14 mouse cellular contexts compared by ENCODE assay signal in genomic region chr14:46381457-46381856, GRCm38 (mm10). TPM values are rescaled to one million over a fixed set of nuclear protein-coding genes. Genes with fewer than 3 reads are reported as not detected.
DNase-seq lines count a peak whose midpoint lies in the region; ATAC-seq and TF ChIP-seq lines count a peak whose summit lies in the region.
"Had no signal": no experiment of that assay in that cellular context is flagged by ENCODE, and none has a peak within 500 bp of the region (broad histone marks: within the 10 kb centered on the region; RNA-seq: fewer than 3 reads in every experiment).

No protein-coding gene starts in this region.

- no peaks in the 10 kb centered on the region for H3K36me3 ChIP-seq in lung, postnatal 0 days (ENCODE audit: insufficient read depth, low read length)

- peaks cover 19% of the 10 kb centered on the region for H3K4me1 ChIP-seq in lung, postnatal 0 days (ENCODE audit: insufficient read depth, low read depth, low read length)

- H3K9ac ChIP-seq in lung, postnatal 0 days (replicated peaks; ENCODE audit: low read depth), result no peak overlapping the region
- H3K9ac ChIP-seq: forebrain, embryonic 13.5 days had no signal

- no peak for TF ChIP-seq CTCF in lung, postnatal 0 days (IDR thresholded peaks at IDR 0.05)

- WGBS in lung, postnatal 0 days, result 48% methylated on average over 6 of the region's 6 CpGs

- no peak for ATAC-seq in lung, postnatal 0 days
- ATAC-seq: forebrain, embryonic 13.5 days had no signal

- no peak overlapping the region for H3K4me2 ChIP-seq in lung, postnatal 0 days (replicated peaks; ENCODE audit: low read depth, low read length)

- peak; percentile 20 for DNase-seq in adrenal gland, adult 2 months
- DNase-seq in adrenal gland, adult 8-10 months, result no peak
- DNase-seq in lung, postnatal 0 days (ENCODE audit: low spot score), result no peak
- no peak for DNase-seq in lung, postnatal 10 days
- peak; percentile 58 for DNase-seq in gastrocnemius, postnatal 10 days
- DNase-seq in spleen, postnatal 4 days (ENCODE audit: low spot score in 2 of 2), result no peak
- DNase-seq in right cerebral cortex, postnatal 4 days, result no peak
- no peak for DNase-seq in thymus, postnatal 36 days
- DNase-seq: embryo, embryonic 11 days; lung, postnatal 36 days had no signal

- no peaks in the 10 kb centered on the region for H3K9me3 ChIP-seq in lung, postnatal 0 days (ENCODE audit: low read length)
- H3K9me3 ChIP-seq: forebrain, embryonic 13.5 days had no signal

- 0 out of 2 replicates have a peak overlapping the region, but pooled peaks have one; percentile 26 for H3K27ac ChIP-seq in lung, postnatal 0 days (ENCODE audit: low read length)
- H3K27ac ChIP-seq: forebrain, embryonic 13.5 days had no signal

- H3K4me3 ChIP-seq in lung, postnatal 0 days (ENCODE audit: low read depth, low read length), result no peak overlapping the region
- H3K4me3 ChIP-seq: forebrain, embryonic 13.5 days had no signal

- H3K27me3 ChIP-seq in lung, postnatal 0 days (replicated peaks; ENCODE audit: insufficient read depth, low read length), result no peaks in the 10 kb centered on the region

- TF ChIP-seq EP300 in lung, postnatal 0 days (IDR thresholded peaks at IDR 0.05), result no peak

RNA-seq across cellular contexts. Expression of gene Gm15217, which starts 2.2 kb away (rescaled TPM):
- total RNA-seq in adrenal gland, adult 2 months (2021), result not detected
- not detected in 2 replicates for polyA plus RNA-seq in adrenal gland, adult 2 months (2012; rRNA removed)
- not detected for total RNA-seq in adrenal gland, adult 8-10 months (2022)
- 0.76 and 0.93 TPM in 2 replicates for polyA plus RNA-seq in lung, postnatal 0 days (2015; fragmentation: Nextera tagmentation; extraction: Ambion mirVana)
- not detected for total RNA-seq in gastrocnemius, postnatal 10 days (2021)
- total RNA-seq: midbrain, postnatal 0 days had no signal
- polyA plus RNA-seq: forebrain, embryonic 13.5 days; heart, embryonic 14.5 days; limb, embryonic 11.5 days; midbrain, postnatal 0 days had no signal

RNA-seq across cellular contexts. Expression of gene Bmp4, which starts 9.0 kb away (rescaled TPM):
- 10 to 100 TPM; 12.3 to 15.5 TPM for total RNA-seq in adrenal gland, adult 2 months (2021)
- 22.0 and 23.5 TPM in 2 replicates for polyA plus RNA-seq in adrenal gland, adult 2 months (2012; rRNA removed)
- total RNA-seq in adrenal gland, adult 8-10 months (2022), result 10 to 100 TPM in 3 of 4 experiments, 1 to 10 TPM in 1; 9.5 to 20.1 (median 14.0) TPM
- polyA plus RNA-seq in lung, postnatal 0 days (2015; fragmentation: Nextera tagmentation; extraction: Ambion mirVana), result 34.3 and 42.7 TPM in 2 replicates
- 10 to 100 TPM; 13.9 to 19.7 TPM for total RNA-seq in gastrocnemius, postnatal 10 days (2021)

Comparison
In these comparisons a context has a peak if more than half of its experiments do, and no peak if none do; other contexts are left out.
1. DNase-seq: peak in adrenal gland, adult 2 months (single experiment) and gastrocnemius, postnatal 10 days (single experiment); none in adrenal gland, adult 8-10 months (single experiment), lung, postnatal 0 days (single experiment), lung, postnatal 10 days (single experiment), spleen, postnatal 4 days (0 of 2), right cerebral cortex, postnatal 4 days (single experiment) and thymus, postnatal 36 days (0 of 2).